Comparison of ENCODE assay signal across 8 mouse cellular contexts in the genomic region with DNA sequence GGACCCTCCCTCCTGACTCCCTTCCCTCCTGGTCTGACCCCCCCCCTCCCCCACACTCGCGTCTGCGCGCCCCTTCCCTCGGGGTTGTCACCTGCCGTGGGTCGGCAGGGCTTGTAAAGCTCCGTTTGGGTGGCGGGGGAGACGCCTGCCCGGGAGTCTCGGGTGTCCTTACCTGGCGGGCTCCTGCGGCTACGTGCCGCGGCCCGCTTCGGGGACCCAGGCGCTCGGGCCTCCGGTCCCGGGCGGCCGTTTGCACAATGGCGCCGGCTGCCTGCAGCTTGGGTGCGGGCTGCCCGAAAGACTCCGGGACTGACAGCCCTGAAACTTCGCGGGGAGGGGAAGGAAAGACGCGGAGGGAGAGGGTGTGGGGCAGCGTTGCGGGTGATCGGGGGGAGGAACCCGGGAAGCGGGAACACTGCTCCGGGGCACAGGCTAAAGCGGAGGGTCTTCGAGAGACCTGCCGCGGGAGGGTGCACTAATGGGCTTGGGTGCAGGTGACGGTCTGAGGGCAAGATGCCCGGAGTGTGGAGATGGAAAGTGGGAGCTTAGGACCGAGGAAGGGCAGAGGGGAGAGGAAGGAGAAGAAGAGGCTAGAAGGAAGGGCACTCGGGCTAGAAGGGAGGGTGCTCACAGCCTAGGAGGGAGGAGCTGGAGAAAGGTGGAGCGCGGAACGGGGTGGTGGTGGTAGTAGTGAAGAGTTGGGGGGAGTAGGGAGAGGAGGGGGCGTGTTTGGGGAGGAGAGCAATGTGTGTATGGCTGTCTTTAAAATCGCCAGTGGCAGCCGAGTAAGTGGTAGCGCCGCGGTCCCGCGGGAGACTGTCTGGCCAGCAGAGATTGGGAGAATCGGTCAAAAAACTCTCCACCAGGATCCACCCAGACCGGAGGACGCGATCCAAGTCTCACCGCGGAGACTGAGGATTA. TPM values are rescaled to one million over a fixed set of nuclear protein-coding genes. Genes with fewer than 3 reads are reported as not detected.
DNase-seq lines count a peak whose midpoint lies in the region; ATAC-seq and TF ChIP-seq lines count a peak whose summit lies in the region.

TSS of gene Zfp467 (minus strand) at position 645 of the 921 bp plus-strand sequence.

- WGBS in embryonic facial prominence, embryonic 15.5 days, result under 1% methylated on average over 65 of the region's 65 CpGs
- WGBS in heart, embryonic 12.5 days, result under 1% methylated on average over 62 of the region's 65 CpGs
- WGBS in kidney, embryonic 16.5 days, result under 1% methylated on average over 61 of the region's 65 CpGs
- WGBS in liver, embryonic 12.5 days (ENCODE audit: insufficient replicate concordance), result 1% methylated on average over 64 of the region's 65 CpGs

- peak within 1 kb of the TSS; percentile 85 for H3K4me3 ChIP-seq in embryonic facial prominence, embryonic 15.5 days (replicated peaks)
- H3K4me3 ChIP-seq in heart, embryonic 12.5 days, result peak within 1 kb of the TSS; percentile 89
- H3K4me3 ChIP-seq in kidney, embryonic 16.5 days (ENCODE audit: low read length), result peak within 1 kb of the TSS; percentile 81
- H3K4me3 ChIP-seq in liver, embryonic 12.5 days, result peak within 1 kb of the TSS; percentile 65
- peak within 1 kb of the TSS; percentile 41 for H3K4me3 ChIP-seq in myocyte

- peak within 1 kb of the TSS; percentile 41 for H3ac ChIP-seq in myocyte (ENCODE audit: control insufficient read depth, insufficient read length)

- peaks cover 21% of the 10 kb centered on the region for H3K4me1 ChIP-seq in embryonic facial prominence, embryonic 15.5 days
- peaks cover 32% of the 10 kb centered on the region for H3K4me1 ChIP-seq in heart, embryonic 12.5 days (replicated peaks)
- peaks cover 44% of the 10 kb centered on the region for H3K4me1 ChIP-seq in kidney, embryonic 16.5 days (ENCODE audit: insufficient read depth, low read length)
- H3K4me1 ChIP-seq in liver, embryonic 12.5 days, result peaks cover 21% of the 10 kb centered on the region; the same call in 1 of the 2 replicates

- no peaks in the 10 kb centered on the region for H3K79me2 ChIP-seq in myocyte (ENCODE audit: control insufficient read depth, insufficient read depth)

- ATAC-seq in embryonic facial prominence, embryonic 15.5 days (ENCODE audit: insufficient number of reproducible peaks, low FRiP score, low TSS enrichment, low read depth), result peak; percentile 41
- ATAC-seq in heart, embryonic 12.5 days (ENCODE audit: insufficient number of reproducible peaks, low FRiP score), result peak; percentile 40
- peak; percentile 40 for ATAC-seq in kidney, embryonic 16.5 days (ENCODE audit: low FRiP score, low TSS enrichment)
- no peak for ATAC-seq in liver, embryonic 12.5 days

- no peaks in the 10 kb centered on the region for H3K27me3 ChIP-seq in embryonic facial prominence, embryonic 15.5 days
- H3K27me3 ChIP-seq in heart, embryonic 12.5 days (replicated peaks), result 0 out of 2 replicates have a peak, but pooled peaks cover 8% of the 10 kb centered on the region
- no peaks in the 10 kb centered on the region for H3K27me3 ChIP-seq in kidney, embryonic 16.5 days (ENCODE audit: insufficient read depth, low read length)
- H3K27me3 ChIP-seq in liver, embryonic 12.5 days (replicated peaks), result peaks cover 44% of the 10 kb centered on the region
- H3K27me3 ChIP-seq in myocyte (ENCODE audit: control insufficient read depth, insufficient read depth, insufficient read length), result peaks cover 7% of the 10 kb centered on the region

- DNase-seq in CD4-positive helper T cell, adult 2 months (ENCODE audit: low read depth, low spot score), result peak; percentile 61
- peak; percentile 61 for DNase-seq in adrenal gland, postnatal 25 days
- DNase-seq in testis, postnatal 14 days (ENCODE audit: low spot score), result peak; percentile 51

- TF ChIP-seq POLR2A in myocyte (IDR thresholded peaks at IDR 0.05; ENCODE audit: insufficient read length, low read depth), result no peak

- H3K9ac ChIP-seq in embryonic facial prominence, embryonic 15.5 days, result peak within 1 kb of the TSS; percentile 85
- H3K9ac ChIP-seq in heart, embryonic 12.5 days, result peak within 1 kb of the TSS; percentile 93
- H3K9ac ChIP-seq in kidney, embryonic 16.5 days (replicated peaks; ENCODE audit: low read length), result peak within 1 kb of the TSS; percentile 95
- H3K9ac ChIP-seq in liver, embryonic 12.5 days, result peak within 1 kb of the TSS; percentile 69

- H3K9me3 ChIP-seq in embryonic facial prominence, embryonic 15.5 days (replicated peaks), result no peaks in the 10 kb centered on the region
- H3K9me3 ChIP-seq in heart, embryonic 12.5 days (replicated peaks), result no peaks in the 10 kb centered on the region
- H3K9me3 ChIP-seq in kidney, embryonic 16.5 days (ENCODE audit: low read length), result no peaks in the 10 kb centered on the region
- 0 out of 2 replicates have a peak, but pooled peaks cover 8% of the 10 kb centered on the region for H3K9me3 ChIP-seq in liver, embryonic 12.5 days (replicated peaks)

- peak within 1 kb of the TSS; percentile 97 for H3K27ac ChIP-seq in embryonic facial prominence, embryonic 15.5 days (replicated peaks)
- peak within 1 kb of the TSS; percentile 95 for H3K27ac ChIP-seq in heart, embryonic 12.5 days (ENCODE audit: poor library complexity, severe bottlenecking)
- peak within 1 kb of the TSS; percentile 97 for H3K27ac ChIP-seq in kidney, embryonic 16.5 days (ENCODE audit: low read length)
- peak within 1 kb of the TSS; percentile 49 for H3K27ac ChIP-seq in liver, embryonic 12.5 days

- peak within 1 kb of the TSS; percentile 81 for H3K4me2 ChIP-seq in embryonic facial prominence, embryonic 15.5 days (replicated peaks)
- peak within 1 kb of the TSS; percentile 92 for H3K4me2 ChIP-seq in heart, embryonic 12.5 days
- H3K4me2 ChIP-seq in kidney, embryonic 16.5 days (replicated peaks; ENCODE audit: low read depth, low read length), result peak within 1 kb of the TSS; percentile 81
- H3K4me2 ChIP-seq in liver, embryonic 12.5 days, result peak within 1 kb of the TSS; percentile 90
- peak within 1 kb of the TSS; percentile 80 for H3K4me2 ChIP-seq in myocyte (ENCODE audit: low read depth)

- peaks cover 18% of the 10 kb centered on the region for H3K36me3 ChIP-seq in embryonic facial prominence, embryonic 15.5 days
- H3K36me3 ChIP-seq in heart, embryonic 12.5 days, result peaks cover 18% of the 10 kb centered on the region
- peaks cover 17% of the 10 kb centered on the region for H3K36me3 ChIP-seq in kidney, embryonic 16.5 days (ENCODE audit: insufficient read depth, low read length)
- H3K36me3 ChIP-seq in liver, embryonic 12.5 days, result peaks cover 16% of the 10 kb centered on the region
- no peaks in the 10 kb centered on the region for H3K36me3 ChIP-seq in myocyte (ENCODE audit: control insufficient read depth, insufficient read depth)

TF ChIP-seq in myocyte, 11 proteins besides CTCF, POLR2A, EP300 and RAD21:
- TF ChIP-seq E2F4 (IDR thresholded peaks at IDR 0.05; ENCODE audit: insufficient read depth), result no peak
- TF ChIP-seq POLR2AphosphoS2 (IDR thresholded peaks at IDR 0.05; ENCODE audit: insufficient read length, low read depth), result no peak
- TF ChIP-seq MAX (IDR thresholded peaks at IDR 0.05; ENCODE audit: low read depth), result no peak
- TF ChIP-seq MYOD1 (IDR thresholded peaks at IDR 0.05; ENCODE audit: control insufficient read depth in 1 of 3, insufficient read length in 2 of 3, low read depth in 2 of 3), result no peak
- no peak for TF ChIP-seq TCF12 (IDR thresholded peaks at IDR 0.05; ENCODE audit: insufficient read depth, poor library complexity, severe bottlenecking)

RNA-seq across cellular contexts. Expression of gene Zfp467, which starts in this region (rescaled TPM):
- 51.0 and 72.4 TPM in 2 replicates for total RNA-seq in adrenal gland, postnatal 25 days (2021)
- 28.5 and 29.5 TPM in 2 replicates for polyA plus RNA-seq in embryonic facial prominence, embryonic 15.5 days (2015; fragmentation: Nextera tagmentation; extraction: Ambion mirVana)
- 17.1 and 20.4 TPM in 2 replicates for polyA plus RNA-seq in heart, embryonic 12.5 days (2016; fragmentation: Nextera tagmentation; extraction: Ambion mirVana)
- 32.0 and 33.9 TPM in 2 replicates for polyA plus RNA-seq in kidney, embryonic 16.5 days (2015; fragmentation: Nextera tagmentation; extraction: Ambion mirVana)
- 2.9 and 3.9 TPM in 2 replicates for polyA plus RNA-seq in liver, embryonic 12.5 days (2016; fragmentation: Nextera tagmentation; extraction: Ambion mirVana)
- polyA plus RNA-seq in myocyte (2012; fragmentation: generic; extraction: Trizol), result 1.7 TPM
